Mouse (Mus musculus) gastrocnemius, adult 18-20 months (tissue): ENCODE data around the gene Msl3l2. TPM values are rescaled to one million over a fixed set of nuclear protein-coding genes. Genes with fewer than 3 reads are reported as not detected.

ENCODE experiments used
- total RNA-seq, 2 experiments: library from RNA; stranded (reverse); gene quantifications; 2 replicates each; pipeline ENCODE4 v1.2.3; 2021

The Msl3l2 gene
- total RNA-seq, 2 experiments from 2014 or later: 0.80 to 1.2 TPM

Other genes with a start within 250 kb of the Msl3l2 start
- gene Tbc1d32, start 121.8 kb downstream of the Msl3l2 start, total RNA-seq: 1 to 10 TPM; 1.5 to 1.6 TPM